Mouse (Mus musculus): ENCODE measurements around the gene Faim. TPM values are rescaled to one million over a fixed set of nuclear protein-coding genes. Genes with fewer than 3 reads are reported as not detected.

Faim gene
- polyA plus RNA-seq, 1 experiment: 0.14 TPM

GRCm38 (mm10) chr9:98965084-98965483 lies 21.1 kb upstream of the Faim start:
- peaks cover 8% of the 10 kb centered on the region for H3K9me3 ChIP-seq (ENCODE audit: control insufficient read depth, low read length)
- no peaks in the 10 kb centered on the region for H3K4me1 ChIP-seq (ENCODE audit: control insufficient read depth)
- H3K36me3 ChIP-seq (ENCODE audit: control insufficient read depth): no peaks in the 10 kb centered on the region
- TF ChIP-seq TAL1 (IDR thresholded peaks at IDR 0.05; ENCODE audit: low read length) (no peak), GATA1 (IDR thresholded peaks at IDR 0.05; ENCODE audit: low read length) (no peak)
- peaks cover 87% of the 10 kb centered on the region for H3K27me3 ChIP-seq (ENCODE audit: control insufficient read depth)
- H3K4me3 ChIP-seq (replicated peaks): no peak overlapping the region

GRCm38 (mm10) chr9:98973101-98973521 lies 13.1 kb upstream of the Faim start:
- Histone ChIP-seq H3K36me3 (ENCODE audit: control insufficient read depth) (no peaks in the 10 kb centered on the region), H3K4me1 (ENCODE audit: control insufficient read depth) (no peaks in the 10 kb centered on the region), H3K27me3 (ENCODE audit: control insufficient read depth) (peaks cover 90% of the 10 kb centered on the region), H3K9me3 (ENCODE audit: control insufficient read depth, low read length) (peaks cover 7% of the 10 kb centered on the region), H3K4me3 (replicated peaks) (no peak overlapping the region)
- TF ChIP-seq TAL1 (IDR thresholded peaks at IDR 0.05; ENCODE audit: low read length) (no peak), GATA1 (IDR thresholded peaks at IDR 0.05; ENCODE audit: low read length) (no peak)

GRCm38 (mm10) chr9:98973561-98973960 lies 12.6 kb upstream of the Faim start:
- Histone ChIP-seq H3K36me3 (ENCODE audit: control insufficient read depth) (no peaks in the 10 kb centered on the region), H3K27me3 (ENCODE audit: control insufficient read depth) (peaks cover 89% of the 10 kb centered on the region), H3K4me1 (ENCODE audit: control insufficient read depth) (no peaks in the 10 kb centered on the region), H3K9me3 (ENCODE audit: control insufficient read depth, low read length) (peaks cover 6% of the 10 kb centered on the region), H3K4me3 (replicated peaks) (no peak overlapping the region)
- TF ChIP-seq TAL1 (IDR thresholded peaks at IDR 0.05; ENCODE audit: low read length): no peak
- no peak for TF ChIP-seq GATA1 (IDR thresholded peaks at IDR 0.05; ENCODE audit: low read length)

- Histone ChIP-seq H3K27me3 (ENCODE audit: control insufficient read depth) (peaks cover 92% of the 10 kb centered on the region), H3K4me3 (replicated peaks) (no peak overlapping the region), H3K9me3 (ENCODE audit: control insufficient read depth, low read length) (peaks cover 6% of the 10 kb centered on the region), H3K4me1 (ENCODE audit: control insufficient read depth) (peaks cover 6% of the 10 kb centered on the region), H3K36me3 (ENCODE audit: control insufficient read depth) (no peaks in the 10 kb centered on the region)
- no peak for TF ChIP-seq GATA1 (IDR thresholded peaks at IDR 0.05; ENCODE audit: low read length)
- no peak for TF ChIP-seq TAL1 (IDR thresholded peaks at IDR 0.05; ENCODE audit: low read length)
Observed at GRCm38 (mm10) chr9:98974898-98975297, 11.3 kb upstream of the Faim start.

- no peaks in the 10 kb centered on the region for H3K9me3 ChIP-seq (ENCODE audit: control insufficient read depth, low read length)
- peaks cover 84% of the 10 kb centered on the region for H3K27me3 ChIP-seq (ENCODE audit: control insufficient read depth)
- H3K4me3 ChIP-seq (replicated peaks): no peak overlapping the region
- peaks cover 8% of the 10 kb centered on the region for H3K4me1 ChIP-seq (ENCODE audit: control insufficient read depth)
- H3K36me3 ChIP-seq (ENCODE audit: control insufficient read depth): no peaks in the 10 kb centered on the region
- TF ChIP-seq TAL1 (IDR thresholded peaks at IDR 0.05; ENCODE audit: low read length) (no peak), GATA1 (IDR thresholded peaks at IDR 0.05; ENCODE audit: low read length) (no peak)
Observed at GRCm38 (mm10) chr9:98976081-98976480, 10.1 kb upstream of the Faim start.

- peaks cover 82% of the 10 kb centered on the region for H3K27me3 ChIP-seq (ENCODE audit: control insufficient read depth)
- H3K4me3 ChIP-seq (replicated peaks): no peak overlapping the region
- no peaks in the 10 kb centered on the region for H3K9me3 ChIP-seq (ENCODE audit: control insufficient read depth, low read length)
- H3K4me1 ChIP-seq (ENCODE audit: control insufficient read depth): peaks cover 8% of the 10 kb centered on the region
- no peak for TF ChIP-seq GATA1 (IDR thresholded peaks at IDR 0.05; ENCODE audit: low read length)
- TF ChIP-seq TAL1 (IDR thresholded peaks at IDR 0.05; ENCODE audit: low read length): no peak
- H3K36me3 ChIP-seq (ENCODE audit: control insufficient read depth): no peaks in the 10 kb centered on the region
Observed at GRCm38 (mm10) chr9:98976520-98976919, 9.7 kb upstream of the Faim start.

- Histone ChIP-seq H3K27me3 (ENCODE audit: control insufficient read depth) (peaks cover 77% of the 10 kb centered on the region), H3K4me3 (replicated peaks) (peak overlapping the region; percentile 19), H3K36me3 (ENCODE audit: control insufficient read depth) (no peaks in the 10 kb centered on the region), H3K4me1 (ENCODE audit: control insufficient read depth) (peaks cover 8% of the 10 kb centered on the region), H3K9me3 (ENCODE audit: control insufficient read depth, low read length) (no peaks in the 10 kb centered on the region)
- TF ChIP-seq GATA1 (IDR thresholded peaks at IDR 0.05; ENCODE audit: low read length) (no peak), TAL1 (IDR thresholded peaks at IDR 0.05; ENCODE audit: low read length) (no peak)
Observed at GRCm38 (mm10) chr9:98979431-98980416, 6.4 kb upstream of the Faim start.

GRCm38 (mm10) chr9:98986476-98987096 lies 413 bp downstream of the Faim start:
- H3K4me3 ChIP-seq (replicated peaks): peak overlapping the region; percentile 79
- H3K9me3 ChIP-seq (ENCODE audit: control insufficient read depth, low read length): no peaks in the 10 kb centered on the region
- H3K36me3 ChIP-seq (ENCODE audit: control insufficient read depth): no peaks in the 10 kb centered on the region
- peaks cover 18% of the 10 kb centered on the region for H3K4me1 ChIP-seq (ENCODE audit: control insufficient read depth)
- TF ChIP-seq TAL1 (IDR thresholded peaks at IDR 0.05; ENCODE audit: low read length) (no peak), GATA1 (IDR thresholded peaks at IDR 0.05; ENCODE audit: low read length) (no peak)
- peaks cover 27% of the 10 kb centered on the region for H3K27me3 ChIP-seq (ENCODE audit: control insufficient read depth)

- TF ChIP-seq GATA1 (IDR thresholded peaks at IDR 0.05; ENCODE audit: low read length): no peak
- no peak for TF ChIP-seq TAL1 (IDR thresholded peaks at IDR 0.05; ENCODE audit: low read length)
- Histone ChIP-seq H3K4me3 (replicated peaks) (peak overlapping the region; percentile 79), H3K9me3 (ENCODE audit: control insufficient read depth, low read length) (no peaks in the 10 kb centered on the region), H3K27me3 (ENCODE audit: control insufficient read depth) (peaks cover 25% of the 10 kb centered on the region), H3K36me3 (ENCODE audit: control insufficient read depth) (no peaks in the 10 kb centered on the region), H3K4me1 (ENCODE audit: control insufficient read depth) (peaks cover 18% of the 10 kb centered on the region)
Observed at GRCm38 (mm10) chr9:98987131-98987530, 958 bp downstream of the Faim start.

Data from erythroblast, embryonic 14.5 days (primary cell).